Mouse (Mus musculus) midbrain, postnatal 0 days (tissue): ENCODE measurements around the gene Sorl1. TPM values are rescaled to one million over a fixed set of nuclear protein-coding genes. Genes with fewer than 3 reads are reported as not detected.

Experiments
- ATAC-seq: fragments of 200-750 bp; cut with Nextera tagmentation; 2 replicates; pipeline ENCODE4 v1.8.0; 2017; ENCODE audit warnings: moderate number of reproducible peaks, mild to moderate bottlenecking, moderate TSS enrichment, moderate library complexity; ENCODE audit not compliant: low FRiP score
- DNase-seq: peaks from one replicate; pipeline ENCODE4 v3.0.0-alpha.2; 2015; ENCODE audit warnings: low spot score
- H3K27ac ChIP-seq: fragments of 300-500 bp; sonication (generic); 2 replicates; pipeline ENCODE4 v1.5.1; 2014; ENCODE audit warnings: low read depth, mild to moderate bottlenecking, low read length, mixed read lengths
- H3K27me3 ChIP-seq: fragments of 300-500 bp; sonication (generic); 2 replicates; pipeline ENCODE4 v1.6.1; 2014; ENCODE audit warnings: low read length, control low read depth, mixed read lengths; ENCODE audit not compliant: insufficient read depth
- H3K36me3 ChIP-seq: fragments of 300-500 bp; sonication (generic); 2 replicates; pipeline ENCODE4 v1.6.1; 2014; ENCODE audit warnings: low read length, control low read depth, mixed read lengths; ENCODE audit not compliant: insufficient read depth
- H3K4me1 ChIP-seq: fragments of 300-500 bp; sonication (generic); 2 replicates; pipeline ENCODE4 v1.6.1; 2014; ENCODE audit warnings: mild to moderate bottlenecking, control low read depth, antibody characterized with exemption, low read length, mixed read lengths; ENCODE audit not compliant: insufficient read depth
- H3K4me2 ChIP-seq: fragments of 300-500 bp; sonication (generic); 2 replicates; pipeline ENCODE4 v1.6.1; 2014; ENCODE audit warnings: low read depth, mild to moderate bottlenecking, low read length, mixed read lengths; ENCODE audit not compliant: poor library complexity, severe bottlenecking
- H3K4me3 ChIP-seq: fragments of 300-500 bp; sonication (generic); 2 replicates; pipeline ENCODE4 v1.5.1; 2014; ENCODE audit warnings: low read depth, mild to moderate bottlenecking, low read length, moderate library complexity
- H3K9ac ChIP-seq: fragments of 300-500 bp; sonication (generic); replicated peaks from 2 replicates; pipeline ENCODE4 v1.6.1; 2014; ENCODE audit warnings: mild to moderate bottlenecking, low read length, moderate library complexity, mixed read lengths; ENCODE audit not compliant: poor library complexity, severe bottlenecking
- H3K9me3 ChIP-seq: fragments of 300-500 bp; sonication (generic); 2 replicates; pipeline ENCODE4 v1.6.1; 2016; ENCODE audit warnings: low read length, control low read depth
- CTCF ChIP-seq: IDR thresholded peaks from 2 replicates; pipeline ENCODE4 v1.5.1; 2016; ENCODE audit warnings: antibody characterized with exemption, mild to moderate bottlenecking
- WGBS: fragments of 180-500 bp; shearing (Covaris S2); extraction: QIAGEN DNeasy Blood & Tissue Kit; methylation state at CpG from one replicate; pipeline ENCODE4 v1.1.7; 2014; 5-methylcytosine and 5-hydroxymethylcytosine counted together
- polyA plus RNA-seq: library from polyadenylated mRNA; unstranded; fragments of >200 nt; fragmentation: Nextera tagmentation; extraction: Ambion mirVana; gene quantifications from 2 replicates; pipeline ENCODE4 v1.2.1, GENCODE M21; 2015
- total RNA-seq: library from RNA; depleted of rRNA; stranded (reverse); fragments of >200 nt; gene quantifications from 2 replicates; pipeline ENCODE4 v1.2.3, GENCODE M21; 2014

Sorl1 gene
- total and polyA plus RNA-seq, 2 experiments from 2014 or later = 7.1 to 24.8 TPM

GRCm38 (mm10) chr9:42121631-42122354 lies 2.3 kb downstream of the Sorl1 start:
- ATAC-seq (no peak), DNase-seq (no peak)
- Histone ChIP-seq H3K9me3 (no peaks in the 10 kb centered on the region), H3K36me3 (no peaks in the 10 kb centered on the region), H3K4me1 (peaks cover 14% of the 10 kb centered on the region), H3K9ac (no peak overlapping the region; the same call in none of the 2 replicates), H3K27me3 (no peaks in the 10 kb centered on the region), H3K4me2 (peak overlapping the region; percentile 76), H3K4me3 (peak overlapping the region; percentile 91; the same call in 1 of the 2 replicates), H3K27ac (no peak overlapping the region)
- WGBS = 75% methylated on average over 10 of the region's 10 CpGs
- TF ChIP-seq CTCF = no peak

- 72% methylated on average over 10 of the region's 10 CpGs for WGBS
- Histone ChIP-seq H3K36me3 (no peaks in the 10 kb centered on the region), H3K27ac (no peak overlapping the region), H3K4me3 (no peak overlapping the region), H3K27me3 (no peaks in the 10 kb centered on the region), H3K4me1 (peaks cover 5% of the 10 kb centered on the region; the same call in 1 of the 2 replicates), H3K9ac (no peak overlapping the region), H3K4me2 (no peak overlapping the region), H3K9me3 (no peaks in the 10 kb centered on the region)
- DNase-seq = peak; percentile 47
- no peak for ATAC-seq
- TF ChIP-seq CTCF = no peak
Measured at GRCm38 (mm10) chr9:42116418-42117056, 7.6 kb downstream of the Sorl1 start.

- Histone ChIP-seq H3K4me2 (no peak overlapping the region), H3K9ac (no peak overlapping the region), H3K9me3 (no peaks in the 10 kb centered on the region), H3K4me1 (0 out of 2 replicates have a peak, but pooled peaks cover 2% of the 10 kb centered on the region), H3K36me3 (no peaks in the 10 kb centered on the region), H3K27me3 (no peaks in the 10 kb centered on the region), H3K4me3 (no peak overlapping the region), H3K27ac (no peak overlapping the region)
- no peak for DNase-seq
- WGBS = 89% methylated on average over 7 of the region's 7 CpGs
- no peak for TF ChIP-seq CTCF
- ATAC-seq = no peak
Measured at GRCm38 (mm10) chr9:42115078-42115477, 9.0 kb downstream of the Sorl1 start.

GRCm38 (mm10) chr9:42113316-42113715 lies 10.8 kb downstream of the Sorl1 start:
- 95% methylated on average over 5 of the region's 5 CpGs for WGBS
- no peak overlapping the region for H3K4me2 ChIP-seq
- no peak overlapping the region for H3K27ac ChIP-seq
- H3K9ac ChIP-seq = no peak overlapping the region
- no peaks in the 10 kb centered on the region for H3K9me3 ChIP-seq
- H3K4me1 ChIP-seq = no peaks in the 10 kb centered on the region
- H3K27me3 ChIP-seq = no peaks in the 10 kb centered on the region
- H3K4me3 ChIP-seq = no peak overlapping the region
- TF ChIP-seq CTCF = no peak
- ATAC-seq (no peak), DNase-seq (no peak)
- no peaks in the 10 kb centered on the region for H3K36me3 ChIP-seq

GRCm38 (mm10) chr9:42112691-42113090 lies 11.4 kb downstream of the Sorl1 start:
- Histone ChIP-seq H3K36me3 (no peaks in the 10 kb centered on the region), H3K9ac (no peak overlapping the region), H3K27ac (no peak overlapping the region), H3K4me1 (no peaks in the 10 kb centered on the region), H3K4me2 (no peak overlapping the region), H3K9me3 (no peaks in the 10 kb centered on the region), H3K4me3 (no peak overlapping the region), H3K27me3 (no peaks in the 10 kb centered on the region)
- WGBS = 93% methylated on average over 6 of the region's 6 CpGs
- no peak for TF ChIP-seq CTCF
- no peak for ATAC-seq
- DNase-seq = no peak

- no peak for TF ChIP-seq CTCF
- H3K9me3 ChIP-seq = no peaks in the 10 kb centered on the region
- WGBS = 91% methylated on average over 7 of the region's 7 CpGs
- no peak overlapping the region for H3K4me3 ChIP-seq
- no peak for ATAC-seq
- H3K27me3 ChIP-seq = no peaks in the 10 kb centered on the region
- no peaks in the 10 kb centered on the region for H3K4me1 ChIP-seq
- H3K36me3 ChIP-seq = no peaks in the 10 kb centered on the region
- no peak for DNase-seq
- H3K4me2 ChIP-seq = no peak overlapping the region
- no peak overlapping the region for H3K27ac ChIP-seq
- no peak overlapping the region for H3K9ac ChIP-seq
Measured at GRCm38 (mm10) chr9:42111256-42111655, 12.8 kb downstream of the Sorl1 start.
